10 mouse cellular contexts compared by ENCODE assay signal in the genomic region with DNA sequence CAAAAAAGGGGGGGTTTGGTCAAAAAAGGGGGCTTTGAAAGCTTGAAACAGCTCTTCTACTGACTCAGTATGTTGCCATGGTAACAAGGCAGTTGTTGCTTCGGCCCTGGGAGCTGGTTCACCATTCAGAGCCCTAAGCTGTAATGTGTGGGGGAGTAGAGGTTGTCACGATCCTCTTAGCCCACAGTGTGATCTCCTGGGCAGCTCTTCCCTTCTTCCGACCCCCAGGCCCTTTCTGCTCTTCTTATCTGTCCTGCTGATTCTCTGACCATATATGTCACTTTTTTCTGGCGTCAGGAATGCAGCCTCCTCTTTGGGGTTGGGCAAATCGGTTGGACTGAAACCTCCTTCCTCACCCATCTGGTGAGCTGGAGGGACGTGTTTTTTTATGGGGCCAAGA. TPM values are rescaled to one million over a fixed set of nuclear protein-coding genes. Genes with fewer than 3 reads are reported as not detected.
DNase-seq lines count a peak whose midpoint lies in the region; TF ChIP-seq lines count a peak whose summit lies in the region.
"Had no signal": no experiment of that assay in that cellular context is flagged by ENCODE, and none has a peak within 500 bp of the region (broad histone marks: within the 10 kb centered on the region; RNA-seq: fewer than 3 reads in every experiment).

No protein-coding gene starts in this region.

- H3K27ac ChIP-seq in layer of hippocampus, adult 2 months, result peak overlapping the region; percentile 87
- H3K27ac ChIP-seq in embryonic fibroblast, embryonic 13.5 days (ENCODE audit: insufficient read depth, low read length), result peak overlapping the region; percentile 68
- H3K27ac ChIP-seq: stomach, postnatal 0 days had no signal

- peaks cover 6% of the 10 kb centered on the region; the same call in 1 of the 2 replicates for H3K4me1 ChIP-seq in embryonic fibroblast, embryonic 13.5 days (ENCODE audit: control insufficient read depth, insufficient read depth, low read length)

- H3K4me3 ChIP-seq in layer of hippocampus, adult 2 months, result peak overlapping the region; percentile 27; the same call in 1 of the 2 replicates
- no peak overlapping the region for H3K4me3 ChIP-seq in embryonic fibroblast, embryonic 13.5 days (ENCODE audit: insufficient read depth, low read length)

- DNase-seq in frontal cortex, postnatal 36 days (ENCODE audit: low spot score in 2 of 2), result peak; percentile 39 to 43
- DNase-seq in frontal cortex, postnatal 25 days (ENCODE audit: low spot score in 2 of 2), result no peak
- DNase-seq in layer of hippocampus, adult 2 months (ENCODE audit: low spot score in 2 of 2), result peak in 1 of 2 experiments; percentile 39
- DNase-seq in layer of hippocampus, adult 8-10 months (ENCODE audit: low spot score in 2 of 2), result no peak
- DNase-seq in 3T3-L1 (ENCODE audit: low read depth, low spot score), result peak; percentile 32
- no peak for DNase-seq in spleen, adult 18-20 months
- DNase-seq in urinary bladder, postnatal 25 days (ENCODE audit: low spot score), result no peak

- no peak for TF ChIP-seq CTCF in layer of hippocampus, adult 2 months (conservative IDR thresholded peaks at IDR 0.05)
- TF ChIP-seq CTCF in embryonic fibroblast, embryonic 13.5 days (IDR thresholded peaks at IDR 0.05; ENCODE audit: borderline replicate concordance, insufficient read depth, low read length), result no peak

- TF ChIP-seq POLR2A in embryonic fibroblast, embryonic 13.5 days (IDR thresholded peaks at IDR 0.05; ENCODE audit: low read depth, low read length), result no peak

RNA-seq across cellular contexts. Expression of a gene that starts 3.2 kb away (rescaled TPM):
- total RNA-seq in layer of hippocampus, adult 2 months (2021), result 10 to 100 TPM; 65.1 to 66.2 TPM
- total RNA-seq in layer of hippocampus, adult 8-10 months (2022), result 10 to 100 TPM; 56.8 to 66.3 (median 63.1) TPM
- 249 and 267 TPM in 2 replicates for polyA plus RNA-seq in embryonic fibroblast, embryonic 13.5 days (2011; ENCODE audit: insufficient read length, low read depth, missing spikeins)

RNA-seq across cellular contexts. Expression of a gene that starts 3.3 kb away (rescaled TPM):
- total RNA-seq in layer of hippocampus, adult 2 months (2021), result 10 to 100 TPM; 11.0 to 12.4 TPM
- 10 to 100 TPM; 11.2 to 15.0 (median 11.8) TPM for total RNA-seq in layer of hippocampus, adult 8-10 months (2022)
- polyA plus RNA-seq in embryonic fibroblast, embryonic 13.5 days (2011; ENCODE audit: insufficient read length, low read depth, missing spikeins), result 14.8 and 17.1 TPM in 2 replicates

RNA-seq across cellular contexts. Expression of a gene that starts 16.6 kb away (rescaled TPM):
- under 1 TPM in 1 of 2 experiments, not detected in 1; 0.27 TPM for total RNA-seq in layer of hippocampus, adult 2 months (2021)
- total RNA-seq in layer of hippocampus, adult 8-10 months (2022), result under 1 TPM in 1 of 4 experiments, not detected in 3; 0.32 TPM
- polyA plus RNA-seq in embryonic fibroblast, embryonic 13.5 days (2011; ENCODE audit: insufficient read length, low read depth, missing spikeins), result not detected in 2 replicates
- total RNA-seq: monocyte, adult 5-6 weeks had no signal

RNA-seq across cellular contexts. Expression of a gene that starts 57.5 kb away (rescaled TPM):
- 10 to 100 TPM; 73.9 to 75.3 TPM for total RNA-seq in layer of hippocampus, adult 2 months (2021)
- total RNA-seq in layer of hippocampus, adult 8-10 months (2022), result 10 to 100 TPM; 67.1 to 87.7 (median 74.4) TPM
- 19.8 and 20.6 TPM in 2 replicates for polyA plus RNA-seq in embryonic fibroblast, embryonic 13.5 days (2011; ENCODE audit: insufficient read length, low read depth, missing spikeins)

RNA-seq across cellular contexts. Expression of a gene that starts 57.8 kb away (rescaled TPM):
- 1 to 10 TPM; 6.7 to 10.0 TPM for total RNA-seq in layer of hippocampus, adult 2 months (2021)
- total RNA-seq in layer of hippocampus, adult 8-10 months (2022), result 10 to 100 TPM in 1 of 4 experiments, 1 to 10 TPM in 3; 6.7 to 10.7 (median 8.0) TPM
- 6.0 and 8.3 TPM in 2 replicates for polyA plus RNA-seq in embryonic fibroblast, embryonic 13.5 days (2011; ENCODE audit: insufficient read length, low read depth, missing spikeins)

Comparison
In these comparisons a context has a peak if more than half of its experiments do, and no peak if none do; other contexts are left out.
1. DNase-seq: peak in frontal cortex, postnatal 36 days (2 of 2) and 3T3-L1 (single experiment); none in frontal cortex, postnatal 25 days (0 of 2), layer of hippocampus, adult 8-10 months (0 of 2), spleen, adult 18-20 months (0 of 2) and urinary bladder, postnatal 25 days (single experiment).